Mouse (Mus musculus) embryonic facial prominence, embryonic 14.5 days (tissue): ENCODE data around the gene Cwh43. TPM values are rescaled to one million over a fixed set of nuclear protein-coding genes. Genes with fewer than 3 reads are reported as not detected.
A peak's percentile ranks its signal among the peaks of the same experiment; 100 is the strongest.

ENCODE experiments used
- ATAC-seq: fragments of 200-750 bp; cut with Nextera tagmentation; 2 replicates; pipeline ENCODE4 v1.8.0; 2017; ENCODE audit warnings: low read depth, moderate number of reproducible peaks, moderate TSS enrichment
- DNase-seq: peaks from one replicate; pipeline ENCODE4 v3.0.0-alpha.2; 2015; ENCODE audit warnings: low spot score
- H3K27ac ChIP-seq: fragments of 300-500 bp; sonication (generic); replicated peaks from 2 replicates; pipeline ENCODE4 v1.5.1; 2014; ENCODE audit warnings: low read depth, mild to moderate bottlenecking, low read length, moderate library complexity
- H3K27me3 ChIP-seq: fragments of 300-500 bp; sonication (generic); replicated peaks from 2 replicates; pipeline ENCODE4 v1.6.1; 2014; ENCODE audit warnings: low read length; ENCODE audit not compliant: control insufficient read depth, insufficient read depth
- H3K36me3 ChIP-seq: fragments of 300-500 bp; sonication (generic); 2 replicates; pipeline ENCODE4 v1.6.1; 2014; ENCODE audit warnings: low read length, mixed read lengths; ENCODE audit not compliant: control insufficient read depth, insufficient read depth
- H3K4me1 ChIP-seq: fragments of 300-500 bp; sonication (generic); 2 replicates; pipeline ENCODE4 v1.6.1; 2014; ENCODE audit warnings: antibody characterized with exemption, low read length; ENCODE audit not compliant: control insufficient read depth, insufficient read depth
- H3K4me2 ChIP-seq: fragments of 300-500 bp; sonication (generic); 2 replicates; pipeline ENCODE4 v1.6.1; 2014; ENCODE audit warnings: low read depth, mild to moderate bottlenecking, low read length, moderate library complexity, mixed read lengths
- H3K4me3 ChIP-seq: fragments of 300-500 bp; sonication (generic); 2 replicates; pipeline ENCODE4 v1.5.1; 2014; ENCODE audit warnings: low read depth, mild to moderate bottlenecking, low read length
- H3K9ac ChIP-seq: fragments of 300-500 bp; sonication (generic); 2 replicates; pipeline ENCODE4 v1.6.1; 2014; ENCODE audit warnings: low read depth, mild to moderate bottlenecking, low read length, moderate library complexity, mixed read lengths
- H3K9me3 ChIP-seq: fragments of 300-500 bp; sonication (generic); 2 replicates; pipeline ENCODE4 v1.6.1; 2016; ENCODE audit warnings: low read length; ENCODE audit not compliant: control insufficient read depth
- WGBS: fragments of 180-500 bp; shearing (Covaris S2); extraction: QIAGEN DNeasy Blood & Tissue Kit; methylation state at CpG from one replicate; pipeline ENCODE4 v1.1.7; 2014; 5-methylcytosine and 5-hydroxymethylcytosine counted together
- polyA plus RNA-seq: library from polyadenylated mRNA; unstranded; fragments of >200 nt; fragmentation: Nextera tagmentation; extraction: Ambion mirVana; gene quantifications from 2 replicates; pipeline ENCODE4 v1.2.1, GENCODE M21; 2014

Gene Cwh43
- polyA plus RNA-seq, 1 experiment from 2014 or later: 1.9 TPM

- no peak overlapping the region for H3K9ac ChIP-seq
- H3K4me2 ChIP-seq: no peak overlapping the region
- DNase-seq: peak; percentile 23
- no peak overlapping the region for H3K27ac ChIP-seq
- no peak for ATAC-seq
- H3K36me3 ChIP-seq: no peaks in the 10 kb centered on the region
- H3K9me3 ChIP-seq: no peaks in the 10 kb centered on the region
- H3K27me3 ChIP-seq: no peaks in the 10 kb centered on the region
- H3K4me1 ChIP-seq: 0 out of 2 replicates have a peak, but pooled peaks cover 6% of the 10 kb centered on the region
- H3K4me3 ChIP-seq: no peak overlapping the region
- WGBS: 75% methylated on average over 10 of the region's 10 CpGs
These were observed 36.9 kb upstream of the Cwh43 start for GRCm38 (mm10) chr5:73368845-73369447.

- H3K9me3 ChIP-seq: no peaks in the 10 kb centered on the region
- H3K36me3 ChIP-seq: no peaks in the 10 kb centered on the region
- H3K9ac ChIP-seq: no peak overlapping the region
- ATAC-seq (no peak), DNase-seq (peak; percentile 18)
- no peak overlapping the region for H3K4me3 ChIP-seq
- 0 out of 2 replicates have a peak, but pooled peaks cover 6% of the 10 kb centered on the region for H3K4me1 ChIP-seq
- whole genome bisulfite sequencing: 39% methylated on average over 3 of the region's 3 CpGs
- H3K27ac ChIP-seq: no peak overlapping the region
- H3K4me2 ChIP-seq: no peak overlapping the region
- no peaks in the 10 kb centered on the region for H3K27me3 ChIP-seq
These were observed 36.1 kb upstream of the Cwh43 start for GRCm38 (mm10) chr5:73369731-73370130.

- no peaks in the 10 kb centered on the region for H3K36me3 ChIP-seq
- no peak overlapping the region for H3K9ac ChIP-seq
- H3K4me2 ChIP-seq: no peak overlapping the region
- no peak for ATAC-seq
- DNase-seq: no peak
- 64% methylated on average over 5 of the region's 5 CpGs for WGBS
- no peaks in the 10 kb centered on the region for H3K27me3 ChIP-seq
- H3K4me3 ChIP-seq: no peak overlapping the region
- no peak overlapping the region for H3K27ac ChIP-seq
- 0 out of 2 replicates have a peak, but pooled peaks cover 6% of the 10 kb centered on the region for H3K4me1 ChIP-seq
- H3K9me3 ChIP-seq: no peaks in the 10 kb centered on the region
These were observed 33.3 kb upstream of the Cwh43 start for GRCm38 (mm10) chr5:73372601-73373000.

GRCm38 (mm10) chr5:73373184-73373583 is 32.7 kb upstream of the Cwh43 start:
- Histone ChIP-seq H3K27me3 (no peaks in the 10 kb centered on the region), H3K9me3 (no peaks in the 10 kb centered on the region), H3K4me2 (no peak overlapping the region), H3K4me3 (no peak overlapping the region), H3K36me3 (no peaks in the 10 kb centered on the region), H3K9ac (no peak overlapping the region), H3K4me1 (0 out of 2 replicates have a peak, but pooled peaks cover 6% of the 10 kb centered on the region), H3K27ac (no peak overlapping the region)
- ATAC-seq (no peak), DNase-seq (peak; percentile 44)
- WGBS: 24% methylated on average over 3 of the region's 3 CpGs

GRCm38 (mm10) chr5:73376041-73376440 is 29.8 kb upstream of the Cwh43 start:
- Histone ChIP-seq H3K4me3 (no peak overlapping the region), H3K27me3 (no peaks in the 10 kb centered on the region), H3K9me3 (no peaks in the 10 kb centered on the region), H3K4me1 (no peaks in the 10 kb centered on the region), H3K9ac (no peak overlapping the region), H3K36me3 (no peaks in the 10 kb centered on the region), H3K4me2 (no peak overlapping the region), H3K27ac (no peak overlapping the region)
- no peak for ATAC-seq
- no peak for DNase-seq
- 45% methylated on average over 9 of the region's 9 CpGs for WGBS

GRCm38 (mm10) chr5:73376491-73376890 is 29.4 kb upstream of the Cwh43 start:
- DNase-seq: no peak
- WGBS: 91% methylated on average over 7 of the region's 7 CpGs
- Histone ChIP-seq H3K36me3 (no peaks in the 10 kb centered on the region), H3K9me3 (no peaks in the 10 kb centered on the region), H3K4me3 (no peak overlapping the region), H3K4me1 (no peaks in the 10 kb centered on the region), H3K27me3 (no peaks in the 10 kb centered on the region), H3K27ac (no peak overlapping the region), H3K4me2 (no peak overlapping the region), H3K9ac (no peak overlapping the region)
- ATAC-seq: no peak

GRCm38 (mm10) chr5:73379908-73380307 is 26.0 kb upstream of the Cwh43 start:
- Histone ChIP-seq H3K4me1 (no peaks in the 10 kb centered on the region), H3K4me2 (no peak overlapping the region), H3K9me3 (no peaks in the 10 kb centered on the region), H3K4me3 (no peak overlapping the region), H3K36me3 (no peaks in the 10 kb centered on the region), H3K27ac (no peak overlapping the region), H3K27me3 (no peaks in the 10 kb centered on the region), H3K9ac (no peak overlapping the region)
- DNase-seq (peak; percentile 84), ATAC-seq (peak; percentile 83; the same call in 1 of the 2 replicates)
- WGBS: 23% methylated on average over 3 of the region's 3 CpGs

GRCm38 (mm10) chr5:73380829-73381228 is 25.0 kb upstream of the Cwh43 start:
- 55% methylated on average over 8 of the region's 8 CpGs for WGBS
- H3K27me3 ChIP-seq: no peaks in the 10 kb centered on the region
- no peak overlapping the region for H3K9ac ChIP-seq
- H3K4me2 ChIP-seq: no peak overlapping the region
- DNase-seq (no peak), ATAC-seq (no peak)
- H3K9me3 ChIP-seq: no peaks in the 10 kb centered on the region
- H3K4me3 ChIP-seq: no peak overlapping the region
- H3K4me1 ChIP-seq: no peaks in the 10 kb centered on the region
- no peak overlapping the region for H3K27ac ChIP-seq
- no peaks in the 10 kb centered on the region for H3K36me3 ChIP-seq

- Histone ChIP-seq H3K27me3 (no peaks in the 10 kb centered on the region), H3K4me2 (no peak overlapping the region), H3K4me3 (no peak overlapping the region), H3K9ac (no peak overlapping the region), H3K27ac (no peak overlapping the region), H3K4me1 (no peaks in the 10 kb centered on the region), H3K9me3 (no peaks in the 10 kb centered on the region), H3K36me3 (no peaks in the 10 kb centered on the region)
- DNase-seq: no peak
- WGBS: 76% methylated on average over 7 of the region's 7 CpGs
- no peak for ATAC-seq
These were observed 24.4 kb upstream of the Cwh43 start for GRCm38 (mm10) chr5:73381510-73381909.
